Comparison of ENCODE assay signal across 22 mouse cellular contexts in the genomic region with DNA sequence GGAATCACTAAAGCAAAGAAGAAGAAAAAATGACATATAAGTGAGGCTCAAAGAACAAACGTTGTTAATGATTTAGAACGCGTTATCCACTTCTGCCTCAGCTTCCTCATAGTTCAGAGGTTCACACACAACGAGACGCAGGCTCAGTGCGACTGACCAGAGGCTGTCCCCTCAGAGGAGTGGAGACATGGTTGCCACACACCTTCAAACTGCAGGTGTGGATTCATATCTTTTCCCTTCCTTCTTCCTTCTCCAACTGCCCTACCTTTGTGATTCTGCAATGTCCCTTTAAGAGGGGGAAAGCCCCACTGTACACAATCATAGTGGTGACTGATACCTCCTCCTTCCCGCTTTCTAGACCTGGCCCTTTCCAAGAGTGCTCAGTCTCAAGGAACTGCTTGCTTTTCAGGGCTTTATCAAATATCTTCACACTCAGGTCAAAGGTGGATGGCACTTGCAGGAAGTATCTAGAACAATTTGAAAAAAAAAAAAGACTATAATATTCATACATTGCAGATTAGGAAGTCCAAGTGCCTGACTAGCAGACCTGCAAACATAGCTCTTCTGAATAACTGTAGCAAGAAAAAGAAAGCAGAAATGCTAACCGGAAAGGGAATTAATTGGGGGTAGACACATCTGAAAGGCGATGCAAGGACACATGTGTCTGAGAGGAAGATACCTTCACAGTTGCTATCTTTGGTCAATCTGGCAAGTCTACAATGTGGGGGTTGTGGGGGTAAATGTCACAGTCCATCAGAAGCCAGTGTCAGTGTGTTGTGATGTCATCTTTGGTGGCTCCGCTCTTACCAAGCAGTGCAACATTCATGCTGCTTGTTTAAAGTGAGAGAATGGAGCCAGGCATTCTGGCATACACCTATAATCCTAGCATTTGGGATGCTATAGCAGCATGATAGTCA.
DNase-seq lines count a peak whose midpoint lies in the region; ATAC-seq and TF ChIP-seq lines count a peak whose summit lies in the region.
"Had no signal": no experiment of that assay in that cellular context is flagged by ENCODE, and none has a peak within 500 bp of the region (broad histone marks: within the 10 kb centered on the region; RNA-seq: fewer than 3 reads in every experiment).

No protein-coding gene starts in this region.

- TF ChIP-seq CTCF in lung, adult 2 months (IDR thresholded peaks at IDR 0.05; ENCODE audit: insufficient read depth, low read length), result no peak
- no peak for TF ChIP-seq CTCF in heart, adult 2 months (IDR thresholded peaks at IDR 0.05)

- no peak for TF ChIP-seq EP300 in heart, adult 2 months (IDR thresholded peaks at IDR 0.05; ENCODE audit: insufficient read depth, low read depth, low read length)

- WGBS in lung, adult 2 months, result 63% methylated on average over 10 of the region's 10 CpGs
- WGBS in intestine, embryonic 16.5 days, result 69% methylated on average over 10 of the region's 10 CpGs
- WGBS in heart, adult 2 months, result 84% methylated on average over 10 of the region's 10 CpGs

- no peaks in the 10 kb centered on the region for H3K79me2 ChIP-seq in heart, adult 2 months (replicated peaks; ENCODE audit: control insufficient read depth, insufficient read depth, low read length)

- no peak overlapping the region for H3K9ac ChIP-seq in intestine, embryonic 16.5 days (ENCODE audit: low read depth, low read length)
- H3K9ac ChIP-seq in heart, adult 2 months (ENCODE audit: low read depth, low read length), result no peak overlapping the region
- H3K9ac ChIP-seq: forebrain, postnatal 0 days; heart, embryonic 15.5 days; hindbrain, embryonic 14.5 days; kidney, embryonic 15.5 days; limb, embryonic 15.5 days had no signal

- H3K4me1 ChIP-seq in lung, adult 2 months (ENCODE audit: control insufficient read depth, insufficient read depth, low read length), result no peaks in the 10 kb centered on the region
- no peaks in the 10 kb centered on the region for H3K4me1 ChIP-seq in intestine, embryonic 16.5 days (ENCODE audit: control insufficient read depth, insufficient read depth, low read length)
- no peaks in the 10 kb centered on the region for H3K4me1 ChIP-seq in heart, adult 2 months (ENCODE audit: control insufficient read depth, insufficient read depth, low read length)
- H3K4me1 ChIP-seq: heart, embryonic 15.5 days; kidney, embryonic 15.5 days had no signal

- peak; percentile 24 for DNase-seq in lung, postnatal 25 days (ENCODE audit: low spot score)
- DNase-seq in lung, adult 2 months, result no peak
- peak; percentile 58 to 79 for DNase-seq in natural killer cell, adult 2 months (ENCODE audit: low spot score in 2 of 2)
- no peak for DNase-seq in heart, adult 2 months
- no peak for DNase-seq in cerebellum, postnatal 36 days
- no peak for DNase-seq in heart, adult 11 months
- DNase-seq: adrenal gland, postnatal 36 days; cerebellum, postnatal 10 days; forebrain, postnatal 0 days; gastrocnemius, postnatal 14 days; heart, postnatal 36 days; kidney, postnatal 36 days; left cerebral cortex, postnatal 4 days; lung, postnatal 4 days; right cerebral cortex, postnatal 14 days; spleen, adult 18-20 months had no signal

- peak overlapping the region; percentile 73 for H3K27ac ChIP-seq in intestine, embryonic 16.5 days (ENCODE audit: low read length)
- H3K27ac ChIP-seq in heart, adult 2 months, result no peak overlapping the region
- H3K27ac ChIP-seq: heart, embryonic 15.5 days; hindbrain, embryonic 14.5 days; kidney, embryonic 15.5 days; limb, embryonic 15.5 days; midbrain, embryonic 10.5 days had no signal

- ATAC-seq in intestine, embryonic 16.5 days, result peak; percentile 94
- ATAC-seq: forebrain, postnatal 0 days had no signal

- intact Hi-C loops in heart, adult 2 months (cut with DNase I), result no loop called here

- no peaks in the 10 kb centered on the region for H3K9me3 ChIP-seq in intestine, embryonic 16.5 days (ENCODE audit: control insufficient read depth, low read length)
- H3K9me3 ChIP-seq: heart, embryonic 15.5 days; kidney, embryonic 15.5 days; limb, embryonic 15.5 days; midbrain, embryonic 10.5 days had no signal

- TF ChIP-seq POLR2A in lung, adult 2 months (IDR thresholded peaks at IDR 0.05; ENCODE audit: borderline replicate concordance, extremely low read depth, low read depth, low read length), result no peak
- no peak for TF ChIP-seq POLR2A in heart, adult 2 months (IDR thresholded peaks at IDR 0.05; ENCODE audit: insufficient read depth, low read depth, low read length)

- no peak overlapping the region for H3K4me3 ChIP-seq in lung, adult 2 months (replicated peaks; ENCODE audit: extremely low read depth, low read depth, low read length)
- H3K4me3 ChIP-seq in intestine, embryonic 16.5 days (ENCODE audit: low read length), result no peak overlapping the region
- H3K4me3 ChIP-seq in heart, adult 2 months, result no peak overlapping the region
- H3K4me3 ChIP-seq: heart, embryonic 15.5 days; kidney, embryonic 15.5 days; limb, embryonic 15.5 days; midbrain, embryonic 10.5 days had no signal

- no peaks in the 10 kb centered on the region for H3K27me3 ChIP-seq in intestine, embryonic 16.5 days (replicated peaks; ENCODE audit: control insufficient read depth, insufficient read depth, low read length)
- no peaks in the 10 kb centered on the region for H3K27me3 ChIP-seq in heart, adult 2 months (ENCODE audit: control insufficient read depth, insufficient read depth, low read length)
- H3K27me3 ChIP-seq: heart, embryonic 15.5 days; kidney, embryonic 15.5 days; limb, embryonic 15.5 days had no signal

- H3K4me2 ChIP-seq in intestine, embryonic 16.5 days (ENCODE audit: low read depth, low read length), result 0 out of 2 replicates have a peak overlapping the region, but pooled peaks have one; percentile 11
- H3K4me2 ChIP-seq: heart, embryonic 15.5 days; hindbrain, embryonic 14.5 days; kidney, embryonic 15.5 days; limb, embryonic 15.5 days had no signal

- H3K36me3 ChIP-seq in intestine, embryonic 16.5 days (ENCODE audit: control insufficient read depth, insufficient read depth, low read length), result no peaks in the 10 kb centered on the region
- H3K36me3 ChIP-seq in heart, adult 2 months (ENCODE audit: control insufficient read depth, insufficient read depth, low read length), result no peaks in the 10 kb centered on the region
- H3K36me3 ChIP-seq: heart, embryonic 15.5 days; kidney, embryonic 15.5 days; limb, embryonic 15.5 days; midbrain, embryonic 10.5 days had no signal

Comparison
In these comparisons a context has a peak if more than half of its experiments do, and no peak if none do; other contexts are left out.
1. DNase-seq: peak in lung, postnatal 25 days (single experiment) and natural killer cell, adult 2 months (2 of 2); none in lung, adult 2 months (single experiment), heart, adult 2 months (0 of 2), cerebellum, postnatal 36 days (0 of 2) and heart, adult 11 months (single experiment).